Mouse (Mus musculus) liver, embryonic 14.5 days (tissue): ENCODE results near the gene Pdp2. TPM values are rescaled to one million over a fixed set of nuclear protein-coding genes. Genes with fewer than 3 reads are reported as not detected.

ENCODE experiments used
- ATAC-seq: fragments of 200-750 bp; cut with Nextera tagmentation; 2 replicates; pipeline ENCODE4 v1.8.0; 2017; ENCODE audit warnings: moderate number of reproducible peaks, mild to moderate bottlenecking, moderate library complexity; ENCODE audit not compliant: insufficient read depth
- DNase-seq, 3 experiments: peaks; one replicate each; pipeline ENCODE4 v3.0.0-alpha.2; 2012 to 2013; ENCODE audit warnings: low read depth in 3 of 3, low spot score in 3 of 3
- H3K27ac ChIP-seq: fragments of 300-500 bp; sonication (generic); 2 replicates; pipeline ENCODE4 v1.5.1; 2014; ENCODE audit warnings: moderate library complexity, mild to moderate bottlenecking, control low read depth, inconsistent platforms
- H3K27me3 ChIP-seq: fragments of 300-500 bp; sonication (generic); 2 replicates; pipeline ENCODE4 v1.6.1; 2014; ENCODE audit warnings: mild to moderate bottlenecking, low read length, moderate library complexity; ENCODE audit not compliant: control insufficient read depth, insufficient read depth
- H3K36me3 ChIP-seq: fragments of 300-500 bp; sonication (generic); replicated peaks from 2 replicates; pipeline ENCODE4 v1.6.1; 2014; ENCODE audit warnings: low read depth; ENCODE audit not compliant: control insufficient read depth, insufficient read depth
- H3K4me1 ChIP-seq, 2 experiments: fragments of 200-500 bp in 1 of 2; fragments of 300-500 bp in 1 of 2; sonication (generic) in 1 of 2; replicated peaks; 2 replicates each; pipeline ENCODE4 v1.6.1; 2012 to 2014; ENCODE audit warnings: antibody characterized with exemption in 1 of 2, inconsistent platforms in 1 of 2, low read length in 1 of 2; ENCODE audit not compliant: control insufficient read depth in 2 of 2, insufficient read depth in 2 of 2
- H3K4me2 ChIP-seq: fragments of 300-500 bp; sonication (generic); 2 replicates; pipeline ENCODE4 v1.6.1; 2014; ENCODE audit warnings: low read depth, mild to moderate bottlenecking, control low read depth, moderate library complexity
- H3K4me3 ChIP-seq, 2 experiments: fragments of 200-500 bp in 1 of 2; fragments of 300-500 bp in 1 of 2; sonication (generic) in 1 of 2; 2 replicates each; pipeline ENCODE4 v1.5.1; 2012 to 2014; ENCODE audit warnings: low read depth in 2 of 2, low read length in 2 of 2, mild to moderate bottlenecking in 2 of 2, control low read depth in 1 of 2, inconsistent platforms in 1 of 2, moderate library complexity in 1 of 2; ENCODE audit not compliant: insufficient read depth in 1 of 2
- H3K9ac ChIP-seq: fragments of 300-500 bp; sonication (generic); replicated peaks from 2 replicates; pipeline ENCODE4 v1.6.1; 2014; ENCODE audit warnings: mild to moderate bottlenecking, control low read depth, moderate library complexity
- H3K9me3 ChIP-seq: fragments of 300-500 bp; sonication (generic); 2 replicates; pipeline ENCODE4 v1.6.1; 2016; ENCODE audit warnings: low read length, mixed read lengths; ENCODE audit not compliant: control insufficient read depth
- CTCF ChIP-seq: IDR thresholded peaks from 2 replicates; pipeline ENCODE4 v1.5.1; 2016; ENCODE audit warnings: antibody characterized with exemption, low read depth, control low read depth
- EP300 ChIP-seq: IDR thresholded peaks from 2 replicates; pipeline ENCODE4 v1.6.1; 2016; ENCODE audit warnings: antibody characterized with exemption, low read depth
- WGBS: fragments of 180-500 bp; shearing (Covaris S2); extraction: QIAGEN DNeasy Blood & Tissue Kit; methylation state at CpG from one replicate; pipeline ENCODE4 v1.1.7; 2014; ENCODE audit not compliant: insufficient replicate concordance; 5-methylcytosine and 5-hydroxymethylcytosine counted together
- polyA plus RNA-seq, 2 experiments: library from polyadenylated mRNA; depleted of rRNA in 1 of 2; stranded (reverse) in 1 of 2; unstranded in 1 of 2; fragments of >200 nt; fragmentation: Nextera tagmentation in 1 of 2; extraction: Ambion mirVana in 1 of 2; gene quantifications; 2 replicates each; pipeline versions ENCODE4 v1.2.1 to v1.2.3; 2012 to 2014

Pdp2 gene
- polyA plus RNA-seq, 2 experiments: 1.5 to 2.4 TPM

DNA sequence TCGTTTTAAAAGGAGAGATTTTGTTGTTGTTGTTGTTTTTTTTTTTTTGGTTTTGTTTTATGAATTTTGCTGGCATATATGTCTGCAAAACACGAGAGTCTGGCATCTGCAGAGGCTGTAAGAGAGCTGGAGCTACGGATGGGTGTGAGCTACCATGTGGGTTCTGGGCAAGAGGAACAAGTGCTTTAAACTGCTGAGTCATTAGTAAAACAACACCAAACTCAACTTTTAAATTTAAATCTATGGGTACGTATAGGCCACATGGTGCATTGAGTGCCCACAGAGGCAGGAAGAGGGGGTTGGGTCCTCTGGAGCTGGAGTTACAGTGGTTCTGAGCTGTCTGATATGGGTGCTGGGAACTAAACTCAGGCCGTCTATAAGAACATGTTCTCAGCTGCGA, 46.8 kb downstream of the Pdp2 start:
- H3K27ac ChIP-seq: no peak overlapping the region
- no peak overlapping the region for H3K4me3 ChIP-seq
- TF ChIP-seq EP300 (no peak), CTCF (no peak)
- no peaks in the 10 kb centered on the region for H3K27me3 ChIP-seq
- no peak for ATAC-seq
- H3K4me1 ChIP-seq: peaks cover 10 to 16% of the 10 kb centered on the region in 2 experiments
- no peak overlapping the region for H3K4me2 ChIP-seq
- no peak overlapping the region for H3K9ac ChIP-seq
- 69% methylated on average over 6 of the region's 6 CpGs for WGBS
- H3K9me3 ChIP-seq: no peaks in the 10 kb centered on the region
- peaks cover 10% of the 10 kb centered on the region for H3K36me3 ChIP-seq
- DNase-seq: no peak

DNA sequence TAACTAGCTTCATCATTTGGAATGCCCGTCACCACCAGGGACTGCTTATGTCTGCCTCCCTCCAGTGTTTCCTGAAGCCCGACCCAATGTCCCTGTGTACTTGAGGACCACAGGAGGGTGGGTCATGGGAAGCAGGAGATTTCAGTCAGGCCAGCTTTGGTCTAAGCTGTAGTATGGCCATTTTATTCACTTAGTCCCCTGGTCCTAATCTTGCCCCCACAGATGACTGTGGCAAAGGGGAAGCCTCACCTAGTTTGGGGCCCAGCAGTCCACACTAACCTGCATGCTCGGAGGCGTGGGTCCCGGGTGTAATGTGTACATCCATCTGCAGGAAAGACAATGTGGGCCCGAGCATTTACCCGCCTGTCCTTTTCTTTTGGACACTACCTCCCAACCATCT, 49.0 kb downstream of the Pdp2 start:
- H3K4me1 ChIP-seq: peaks cover 10 to 16% of the 10 kb centered on the region in 2 experiments
- peak overlapping the region; percentile 85 to 91 for H3K4me3 ChIP-seq
- 59% methylated on average over 7 of the region's 7 CpGs for WGBS
- no peaks in the 10 kb centered on the region for H3K27me3 ChIP-seq
- H3K4me2 ChIP-seq: peak overlapping the region; percentile 96
- no peaks in the 10 kb centered on the region for H3K9me3 ChIP-seq
- DNase-seq (no peak), ATAC-seq (no peak)
- peak overlapping the region; percentile 80; the same call in 1 of the 2 replicates for H3K9ac ChIP-seq
- peaks cover 10% of the 10 kb centered on the region for H3K36me3 ChIP-seq
- no peak overlapping the region for H3K27ac ChIP-seq
- no peak for TF ChIP-seq EP300
- TF ChIP-seq CTCF: no peak

DNA sequence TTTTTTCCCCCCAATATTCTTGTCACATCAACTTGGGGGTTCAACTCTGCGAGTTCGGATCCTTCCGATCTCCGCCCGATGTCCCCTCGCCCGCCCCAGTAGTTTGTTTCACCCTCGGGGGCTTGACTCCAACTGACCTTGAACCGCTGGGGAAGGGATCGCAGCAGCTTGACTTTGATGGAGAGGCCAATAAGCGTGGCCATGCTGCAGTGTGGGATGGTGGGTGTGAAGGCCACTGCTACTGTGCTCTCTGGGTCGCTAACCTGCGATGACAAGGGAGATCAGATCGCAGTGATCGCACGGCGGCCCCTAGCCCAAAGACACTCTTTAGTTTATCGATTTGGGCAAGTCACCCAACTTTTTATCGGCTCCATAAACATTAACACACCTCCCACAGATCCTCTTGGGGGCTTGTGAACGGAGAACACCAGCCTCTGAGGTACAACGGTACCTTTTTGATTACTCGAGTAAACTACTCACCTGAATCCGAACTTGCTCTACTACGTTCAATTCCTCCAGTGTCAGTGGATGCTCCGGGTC, 49.6 kb downstream of the Pdp2 start:
- Histone ChIP-seq H3K27ac (no peak overlapping the region), H3K4me2 (peak overlapping the region; percentile 96), H3K9me3 (no peaks in the 10 kb centered on the region), H3K27me3 (no peaks in the 10 kb centered on the region), H3K9ac (peak overlapping the region; percentile 80), H3K36me3 (peaks cover 10% of the 10 kb centered on the region), H3K4me3 (peak overlapping the region; percentile 85 to 91), H3K4me1 (peaks cover 10 to 16% of the 10 kb centered on the region in 2 experiments)
- no peak for TF ChIP-seq CTCF
- no peak for TF ChIP-seq EP300
- DNase-seq (no peak), ATAC-seq (no peak)
- 5% methylated on average over 25 of the region's 25 CpGs for WGBS

DNA sequence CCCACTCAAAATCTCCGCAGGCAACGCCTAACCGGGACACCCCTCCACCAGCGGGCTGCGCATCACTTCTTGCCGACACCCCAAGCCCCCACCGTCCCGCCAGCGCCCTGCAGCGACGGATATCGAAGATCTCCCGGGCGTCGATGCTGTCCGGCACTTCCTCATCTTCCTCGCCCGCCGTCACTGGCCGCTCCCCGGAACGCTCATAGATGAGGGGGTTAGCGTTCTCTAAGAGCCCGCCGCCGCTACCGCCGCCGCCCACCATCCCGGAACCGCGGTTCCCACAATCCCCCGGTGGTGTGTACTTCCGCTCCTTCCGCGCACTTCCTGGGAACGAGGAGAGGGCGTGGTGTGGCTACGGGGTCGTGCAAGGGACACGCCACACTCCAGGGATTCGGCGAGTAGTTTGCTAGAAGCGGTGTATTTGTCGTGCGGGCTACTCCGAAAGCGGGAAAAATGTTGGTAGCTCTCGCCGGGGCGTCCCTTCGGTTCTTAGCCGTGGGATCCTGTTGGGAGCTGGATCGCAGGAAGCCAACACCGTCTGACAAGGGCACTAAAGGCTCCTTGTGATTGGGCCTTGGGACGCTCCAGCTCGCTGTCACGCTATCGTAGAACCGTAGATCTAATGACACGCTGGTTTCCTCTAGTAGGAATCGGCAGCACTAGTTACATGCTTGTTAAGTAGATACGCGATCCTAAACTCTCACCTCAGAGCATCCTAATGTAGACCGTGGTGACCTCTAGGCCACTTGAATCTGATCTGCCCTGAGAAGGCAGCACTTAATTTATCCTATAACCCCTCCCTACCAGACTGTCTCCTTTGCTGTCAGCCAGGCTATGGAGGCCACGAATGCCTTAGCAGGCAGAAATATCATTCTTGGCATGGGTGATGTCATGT, 50.4 kb downstream of the Pdp2 start, which contains the start of gene Ciao2b:
Gene Ciao2b, minus strand, starts transcription at position 540 of the 898 bp plus-strand sequence.
- ATAC-seq (peak; percentile 94), DNase-seq (peak; percentile 71 to 73 (median 71))
- TF ChIP-seq CTCF (0 out of 2 replicates have a peak, but pooled peaks have one; percentile 8), EP300 (peak; percentile 28; the same call in 1 of the 2 replicates)
- Histone ChIP-seq H3K4me3 (peak within 1 kb of the TSS; percentile 85 to 91), H3K27ac (no peak within 1 kb of the TSS), H3K9me3 (no peaks in the 10 kb centered on the region), H3K4me1 (peaks cover 10 to 16% of the 10 kb centered on the region in 2 experiments), H3K9ac (peak within 1 kb of the TSS; percentile 80), H3K27me3 (no peaks in the 10 kb centered on the region), H3K4me2 (peak within 1 kb of the TSS; percentile 96), H3K36me3 (peaks cover 10% of the 10 kb centered on the region)
- under 1% methylated on average over 66 of the region's 66 CpGs for WGBS

DNA sequence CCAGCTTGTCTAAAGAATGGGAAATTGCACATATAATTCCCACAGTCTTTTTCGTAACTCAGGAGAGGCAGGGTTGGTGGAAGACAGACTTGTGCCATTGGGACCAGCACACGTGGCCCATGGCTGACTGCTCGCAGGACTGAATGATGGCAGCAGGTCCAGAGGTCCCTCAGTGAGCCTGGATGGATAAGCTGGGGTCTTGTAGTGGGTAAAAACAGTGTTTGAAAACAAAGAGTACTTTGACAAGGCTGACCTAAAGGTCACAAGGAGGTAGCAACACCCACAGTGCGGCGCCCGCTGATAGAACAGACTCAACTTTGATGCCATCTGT, 51.0 kb downstream of the Pdp2 start:
- Histone ChIP-seq H3K9me3 (no peaks in the 10 kb centered on the region), H3K36me3 (peaks cover 10% of the 10 kb centered on the region), H3K4me1 (peaks cover 10 to 16% of the 10 kb centered on the region in 2 experiments), H3K27me3 (no peaks in the 10 kb centered on the region), H3K4me2 (peak overlapping the region; percentile 96), H3K27ac (no peak overlapping the region), H3K9ac (peak overlapping the region; percentile 80), H3K4me3 (peak overlapping the region; percentile 85 to 91)
- 78% methylated on average over 6 of the region's 6 CpGs for WGBS
- ATAC-seq (no peak), DNase-seq (no peak)
- TF ChIP-seq EP300 (no peak), CTCF (no peak)
